Mouse (Mus musculus) hindbrain, embryonic 13.5 days (tissue): Measurements from ENCODE around the gene Nav3. TPM values are rescaled to one million over a fixed set of nuclear protein-coding genes. Genes with fewer than 3 reads are reported as not detected.

Experiments
- ATAC-seq: fragments of 200-750 bp; cut with Nextera tagmentation; 2 replicates; pipeline ENCODE4 v1.8.0; 2017; ENCODE audit warnings: moderate TSS enrichment; ENCODE audit not compliant: low FRiP score
- H3K27ac ChIP-seq: fragments of 300-500 bp; sonication (generic); 2 replicates; pipeline ENCODE4 v1.5.1; 2015; ENCODE audit warnings: inconsistent platforms, mild to moderate bottlenecking, moderate library complexity
- H3K27me3 ChIP-seq: fragments of 300-500 bp; sonication (generic); 2 replicates; pipeline ENCODE4 v1.6.1; 2015; ENCODE audit warnings: mild to moderate bottlenecking, inconsistent platforms
- H3K36me3 ChIP-seq: fragments of 300-500 bp; sonication (generic); 2 replicates; pipeline ENCODE4 v1.6.1; 2015; ENCODE audit warnings: mild to moderate bottlenecking, inconsistent platforms
- H3K4me1 ChIP-seq: fragments of 300-500 bp; sonication (generic); replicated peaks from 2 replicates; pipeline ENCODE4 v1.6.1; 2015; ENCODE audit warnings: inconsistent platforms
- H3K4me2 ChIP-seq: fragments of 300-500 bp; sonication (generic); 2 replicates; pipeline ENCODE4 v1.6.1; 2015; ENCODE audit warnings: inconsistent platforms, mild to moderate bottlenecking, moderate library complexity
- H3K4me3 ChIP-seq: fragments of 300-500 bp; sonication (generic); 2 replicates; pipeline ENCODE4 v1.5.1; 2015; ENCODE audit warnings: mild to moderate bottlenecking, inconsistent platforms
- H3K9ac ChIP-seq: fragments of 300-500 bp; sonication (generic); 2 replicates; pipeline ENCODE4 v1.6.1; 2015; ENCODE audit warnings: mild to moderate bottlenecking, inconsistent platforms
- H3K9me3 ChIP-seq: fragments of 300-500 bp; sonication (generic); 2 replicates; pipeline ENCODE4 v1.6.1; 2016; ENCODE audit warnings: inconsistent platforms
- WGBS: fragments of 180-500 bp; shearing (Covaris S2); methylation state at CpG from one replicate; pipeline ENCODE4 v1.1.7; 2015; 5-methylcytosine and 5-hydroxymethylcytosine counted together
- polyA plus RNA-seq: library from polyadenylated mRNA; unstranded; fragments of >200 nt; fragmentation: Nextera tagmentation; extraction: Ambion mirVana; gene quantifications from 2 replicates; pipeline ENCODE4 v1.2.1, GENCODE M21; 2015

Nav3 gene
- polyA plus RNA-seq, 1 experiment from 2014 or later: 22.7 TPM

GRCm38 (mm10) chr10:110372724-110373455 is 83.1 kb downstream of the Nav3 start:
- peak; percentile 87 for ATAC-seq
- H3K27me3 ChIP-seq: no peaks in the 10 kb centered on the region
- H3K27ac ChIP-seq: peak overlapping the region; percentile 85
- H3K9ac ChIP-seq: 0 out of 2 replicates have a peak overlapping the region, but pooled peaks have one; percentile 24
- 36% methylated on average over 11 of the region's 11 CpGs for WGBS
- peaks cover 15% of the 10 kb centered on the region for H3K4me1 ChIP-seq
- 0 out of 2 replicates have a peak overlapping the region, but pooled peaks have one; percentile 15 for H3K4me2 ChIP-seq
- no peaks in the 10 kb centered on the region for H3K9me3 ChIP-seq
- no peaks in the 10 kb centered on the region for H3K36me3 ChIP-seq
- H3K4me3 ChIP-seq: no peak overlapping the region

- 81% methylated on average over 7 of the region's 7 CpGs for WGBS
- ATAC-seq: no peak
- Histone ChIP-seq H3K4me3 (no peak overlapping the region), H3K27ac (no peak overlapping the region), H3K27me3 (no peaks in the 10 kb centered on the region), H3K9me3 (no peaks in the 10 kb centered on the region), H3K36me3 (no peaks in the 10 kb centered on the region), H3K4me2 (no peak overlapping the region), H3K4me1 (peaks cover 4% of the 10 kb centered on the region; the same call in 1 of the 2 replicates), H3K9ac (no peak overlapping the region)
These were observed 103.9 kb downstream of the Nav3 start for GRCm38 (mm10) chr10:110352148-110352547.

GRCm38 (mm10) chr10:110330030-110330429 is 126.0 kb downstream of the Nav3 start:
- H3K36me3 ChIP-seq: no peaks in the 10 kb centered on the region
- no peak overlapping the region for H3K4me3 ChIP-seq
- no peak overlapping the region for H3K4me2 ChIP-seq
- no peak overlapping the region for H3K9ac ChIP-seq
- H3K9me3 ChIP-seq: no peaks in the 10 kb centered on the region
- ATAC-seq: no peak
- 90% methylated on average over 5 of the region's 5 CpGs for WGBS
- 0 out of 2 replicates have a peak, but pooled peaks cover 6% of the 10 kb centered on the region for H3K4me1 ChIP-seq
- H3K27me3 ChIP-seq: no peaks in the 10 kb centered on the region
- H3K27ac ChIP-seq: peak overlapping the region; percentile 18; the same call in 1 of the 2 replicates

- WGBS: 59% methylated on average over 5 of the region's 5 CpGs
- H3K36me3 ChIP-seq: no peaks in the 10 kb centered on the region
- H3K27ac ChIP-seq: peak overlapping the region; percentile 18; the same call in 1 of the 2 replicates
- no peak overlapping the region for H3K4me3 ChIP-seq
- H3K4me2 ChIP-seq: no peak overlapping the region
- no peaks in the 10 kb centered on the region for H3K27me3 ChIP-seq
- H3K9ac ChIP-seq: no peak overlapping the region
- ATAC-seq: no peak
- H3K4me1 ChIP-seq: 0 out of 2 replicates have a peak, but pooled peaks cover 6% of the 10 kb centered on the region
- H3K9me3 ChIP-seq: no peaks in the 10 kb centered on the region
These were observed 126.4 kb downstream of the Nav3 start for GRCm38 (mm10) chr10:110329629-110330028.

- Histone ChIP-seq H3K27ac (peak overlapping the region; percentile 23), H3K9ac (no peak overlapping the region), H3K4me1 (peaks cover 7% of the 10 kb centered on the region), H3K36me3 (no peaks in the 10 kb centered on the region), H3K4me2 (no peak overlapping the region), H3K4me3 (no peak overlapping the region), H3K9me3 (no peaks in the 10 kb centered on the region), H3K27me3 (no peaks in the 10 kb centered on the region)
- 39% methylated on average over 6 of the region's 6 CpGs for WGBS
- ATAC-seq: no peak
These were observed 133.8 kb downstream of the Nav3 start for GRCm38 (mm10) chr10:110322082-110322632.

GRCm38 (mm10) chr10:110317275-110317674 is 138.7 kb downstream of the Nav3 start:
- ATAC-seq: no peak
- H3K9me3 ChIP-seq: peaks cover 2% of the 10 kb centered on the region; the same call in 1 of the 2 replicates
- H3K4me2 ChIP-seq: no peak overlapping the region
- no peak overlapping the region for H3K9ac ChIP-seq
- 82% methylated on average over 5 of the region's 5 CpGs for WGBS
- H3K36me3 ChIP-seq: peaks cover 2% of the 10 kb centered on the region; the same call in 1 of the 2 replicates
- H3K27ac ChIP-seq: no peak overlapping the region
- H3K4me3 ChIP-seq: no peak overlapping the region
- H3K4me1 ChIP-seq: peaks cover 16% of the 10 kb centered on the region
- H3K27me3 ChIP-seq: no peaks in the 10 kb centered on the region

GRCm38 (mm10) chr10:110314525-110314924 is 141.5 kb downstream of the Nav3 start:
- H3K4me1 ChIP-seq: peaks cover 11% of the 10 kb centered on the region
- peaks cover 3% of the 10 kb centered on the region; the same call in 1 of the 2 replicates for H3K9me3 ChIP-seq
- no peaks in the 10 kb centered on the region for H3K27me3 ChIP-seq
- WGBS: 55% methylated on average over 5 of the region's 5 CpGs
- H3K4me3 ChIP-seq: no peak overlapping the region
- ATAC-seq: no peak
- no peak overlapping the region for H3K4me2 ChIP-seq
- H3K36me3 ChIP-seq: peaks cover 2% of the 10 kb centered on the region; the same call in 1 of the 2 replicates
- peak overlapping the region; percentile 45 for H3K27ac ChIP-seq
- no peak overlapping the region for H3K9ac ChIP-seq

- no peak for ATAC-seq
- peaks cover 11% of the 10 kb centered on the region for H3K4me1 ChIP-seq
- no peak overlapping the region for H3K4me2 ChIP-seq
- H3K27me3 ChIP-seq: no peaks in the 10 kb centered on the region
- no peak overlapping the region for H3K9ac ChIP-seq
- H3K4me3 ChIP-seq: no peak overlapping the region
- no peak overlapping the region; the same call in 1 of the 2 replicates for H3K27ac ChIP-seq
- WGBS: 63% methylated on average over 7 of the region's 7 CpGs
- H3K36me3 ChIP-seq: peaks cover 2% of the 10 kb centered on the region; the same call in 1 of the 2 replicates
- peaks cover 3% of the 10 kb centered on the region; the same call in 1 of the 2 replicates for H3K9me3 ChIP-seq
These were observed 142.0 kb downstream of the Nav3 start for GRCm38 (mm10) chr10:110313959-110314358.

GRCm38 (mm10) chr10:110309511-110309910 is 146.5 kb downstream of the Nav3 start:
- H3K27ac ChIP-seq: no peak overlapping the region
- H3K27me3 ChIP-seq: no peaks in the 10 kb centered on the region
- 79% methylated on average over 4 of the region's 4 CpGs for WGBS
- peaks cover 3% of the 10 kb centered on the region; the same call in 1 of the 2 replicates for H3K9me3 ChIP-seq
- H3K4me1 ChIP-seq: peaks cover 8% of the 10 kb centered on the region
- H3K36me3 ChIP-seq: peaks cover 2% of the 10 kb centered on the region; the same call in 1 of the 2 replicates
- no peak overlapping the region for H3K4me2 ChIP-seq
- H3K9ac ChIP-seq: no peak overlapping the region
- no peak overlapping the region for H3K4me3 ChIP-seq
- no peak for ATAC-seq

- no peak for ATAC-seq
- WGBS: 83% methylated on average over 5 of the region's 5 CpGs
These were observed 150.4 kb downstream of the Nav3 start for GRCm38 (mm10) chr10:110305609-110306008.

GRCm38 (mm10) chr10:110290016-110290623 is 165.9 kb downstream of the Nav3 start:
- Histone ChIP-seq H3K36me3 (no peaks in the 10 kb centered on the region), H3K9me3 (no peaks in the 10 kb centered on the region), H3K4me3 (no peak overlapping the region), H3K4me2 (no peak overlapping the region), H3K27ac (peak overlapping the region; percentile 30; the same call in 1 of the 2 replicates), H3K9ac (no peak overlapping the region), H3K4me1 (no peaks in the 10 kb centered on the region), H3K27me3 (no peaks in the 10 kb centered on the region)
- 79% methylated on average over 10 of the region's 10 CpGs for WGBS
- no peak for ATAC-seq

More at GRCm38 (mm10) chr10:110305609-110306008, 150.4 kb downstream of the Nav3 start:
- H3K36me3 ChIP-seq: no peaks in the 10 kb centered on the region
- H3K9me3 ChIP-seq: no peaks in the 10 kb centered on the region
- H3K27ac ChIP-seq: no peak overlapping the region
- no peak overlapping the region for H3K4me3 ChIP-seq
- no peak overlapping the region for H3K4me2 ChIP-seq
- no peak overlapping the region for H3K9ac ChIP-seq
- H3K4me1 ChIP-seq: no peaks in the 10 kb centered on the region
- H3K27me3 ChIP-seq: no peaks in the 10 kb centered on the region

GRCm38 (mm10) chr10:110283879-110284278 is 172.1 kb downstream of the Nav3 start:
- Histone ChIP-seq H3K36me3 (no peaks in the 10 kb centered on the region), H3K27ac (no peak overlapping the region), H3K4me3 (no peak overlapping the region), H3K9ac (no peak overlapping the region), H3K9me3 (no peaks in the 10 kb centered on the region), H3K4me1 (no peaks in the 10 kb centered on the region), H3K27me3 (no peaks in the 10 kb centered on the region), H3K4me2 (no peak overlapping the region)
- 76% methylated on average over 3 of the region's 3 CpGs for WGBS
- no peak for ATAC-seq
